Mouse (Mus musculus): ENCODE data around the gene Rab7b.

The Rab7b gene

GRCm38 (mm10) chr1:131695308-131695707, 6.8 kb downstream of the Rab7b start:
- no peak for DNase-seq (ENCODE audit: low read depth, low spot score)

- no peak for DNase-seq (ENCODE audit: low read depth, low spot score)
These were observed 7.8 kb downstream of the Rab7b start for GRCm38 (mm10) chr1:131696325-131696724.

GRCm38 (mm10) chr1:131698770-131699169, 10.3 kb downstream of the Rab7b start:
- DNase-seq (ENCODE audit: low read depth, low spot score), result no peak

GRCm38 (mm10) chr1:131699642-131700041, 11.1 kb downstream of the Rab7b start:
- DNase-seq (ENCODE audit: low read depth, low spot score), result no peak

GRCm38 (mm10) chr1:131700447-131700846, 12.0 kb downstream of the Rab7b start:
- no peak for DNase-seq (ENCODE audit: low read depth, low spot score)

- DNase-seq (ENCODE audit: low read depth, low spot score), result peak; percentile 44
These were observed 12.9 kb downstream of the Rab7b start for GRCm38 (mm10) chr1:131701391-131701790.

GRCm38 (mm10) chr1:131702094-131702766, 13.7 kb downstream of the Rab7b start:
- DNase-seq (ENCODE audit: low read depth, low spot score), result no peak

- no peak for DNase-seq (ENCODE audit: low read depth, low spot score)
These were observed 15.0 kb downstream of the Rab7b start for GRCm38 (mm10) chr1:131703482-131703881.

GRCm38 (mm10) chr1:131708338-131708737, 19.8 kb downstream of the Rab7b start:
- peak; percentile 52 for DNase-seq (ENCODE audit: low read depth, low spot score)

GRCm38 (mm10) chr1:131711518-131711917, 23.0 kb downstream of the Rab7b start:
- no peak for DNase-seq (ENCODE audit: low read depth, low spot score)

- DNase-seq (ENCODE audit: low read depth, low spot score), result peak; percentile 91
These were observed 23.9 kb downstream of the Rab7b start for GRCm38 (mm10) chr1:131712386-131712785.

GRCm38 (mm10) chr1:131714388-131715337, 26.2 kb downstream of the Rab7b start:
- peak; percentile 55 for DNase-seq (ENCODE audit: low read depth, low spot score)

- peak; percentile 84 for DNase-seq (ENCODE audit: low read depth, low spot score)
These were observed 30.6 kb downstream of the Rab7b start for GRCm38 (mm10) chr1:131718952-131719694.

GRCm38 (mm10) chr1:131721989-131722388, 33.5 kb downstream of the Rab7b start:
- DNase-seq (ENCODE audit: low read depth, low spot score), result no peak

GRCm38 (mm10) chr1:131723549-131723948, 35.1 kb downstream of the Rab7b start:
- no peak for DNase-seq (ENCODE audit: low read depth, low spot score)

- no peak for DNase-seq (ENCODE audit: low read depth, low spot score)
These were observed 38.1 kb downstream of the Rab7b start for GRCm38 (mm10) chr1:131726586-131726985.

- DNase-seq (ENCODE audit: low read depth, low spot score), result no peak
These were observed 42.3 kb downstream of the Rab7b start for GRCm38 (mm10) chr1:131730639-131731437.

- DNase-seq (ENCODE audit: low read depth, low spot score), result no peak
These were observed 45.1 kb downstream of the Rab7b start for GRCm38 (mm10) chr1:131733474-131734180.

- DNase-seq (ENCODE audit: low read depth, low spot score), result no peak
These were observed 46.3 kb downstream of the Rab7b start for GRCm38 (mm10) chr1:131734657-131735273.

GRCm38 (mm10) chr1:131736494-131736893, 48.0 kb downstream of the Rab7b start:
- no peak for DNase-seq (ENCODE audit: low read depth, low spot score)

All from ZHBTc4 (cell line).